Mouse (Mus musculus): ENCODE results near the gene Cpne1. TPM values are rescaled to one million over a fixed set of nuclear protein-coding genes. Genes with fewer than 3 reads are reported as not detected.

Cpne1 gene
- polyA plus RNA-seq (2014; fragmentation: Nextera tagmentation; extraction: Ambion mirVana) = 34.3 and 35.4 TPM in 2 replicates

DNA sequence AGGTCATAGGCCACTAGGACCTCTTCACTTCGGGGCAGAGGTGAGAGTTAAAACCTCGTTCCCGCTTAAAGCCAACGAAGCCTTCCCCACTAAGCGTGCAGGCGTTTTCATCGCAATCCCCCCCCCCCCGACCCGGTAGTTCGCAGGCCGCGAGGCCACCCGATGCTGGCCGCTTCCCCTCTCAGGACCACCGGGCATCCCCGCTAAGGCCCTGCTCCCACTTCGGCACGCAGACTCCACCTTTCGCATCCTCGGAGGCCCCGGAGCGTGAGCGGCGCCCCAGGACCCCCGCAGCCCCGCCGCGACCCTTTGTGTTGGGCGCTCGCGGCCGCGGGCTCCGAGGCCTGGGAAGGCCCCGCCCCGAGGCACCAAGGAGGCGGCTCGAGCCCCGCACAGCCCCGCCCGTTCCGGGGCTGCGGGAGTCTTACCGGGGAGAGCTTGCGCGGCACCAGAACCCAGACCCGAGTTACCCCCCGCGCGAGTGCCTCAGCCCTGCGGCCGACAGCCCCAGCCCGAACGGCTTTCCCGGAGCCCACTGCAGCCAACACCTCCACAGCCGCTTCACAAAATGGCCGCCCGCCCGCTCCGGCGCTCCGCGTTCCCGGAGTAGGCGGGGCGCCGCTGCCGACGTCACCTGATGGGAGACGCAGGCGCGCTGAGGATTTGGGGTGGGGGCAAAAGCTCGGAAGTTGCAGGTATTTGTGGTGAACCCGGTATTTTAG, at the start of gene Cpne1, which contains the start of gene Rbm12:
Gene Cpne1, minus strand, starts transcription at position 608 of the 722 bp plus-strand sequence.
Gene Rbm12, minus strand, starts transcription at position 621 of the 722 bp plus-strand sequence.
- H3K27me3 ChIP-seq (replicated peaks; ENCODE audit: control insufficient read depth, insufficient read depth, low read length) = no peaks in the 10 kb centered on the region
- H3K4me2 ChIP-seq (ENCODE audit: low read depth, low read length) = peak within 1 kb of the TSS; percentile 64
- 0 out of 2 replicates have a peak, but pooled peaks cover 6% of the 10 kb centered on the region for H3K36me3 ChIP-seq (ENCODE audit: control insufficient read depth, insufficient read depth, low read length)
- peak; percentile 95 for DNase-seq (ENCODE audit: low spot score)
- H3K9ac ChIP-seq (ENCODE audit: low read depth, low read length) = peak within 1 kb of the TSS; percentile 98
- peak; percentile 95 for ATAC-seq (ENCODE audit: low read depth)
- H3K27ac ChIP-seq (replicated peaks; ENCODE audit: low read depth, low read length) = peak within 1 kb of the TSS; percentile 94
- WGBS = under 1% methylated on average over 56 of the region's 74 CpGs
- no peaks in the 10 kb centered on the region for H3K9me3 ChIP-seq (ENCODE audit: control insufficient read depth, low read length)
- H3K4me1 ChIP-seq (ENCODE audit: control insufficient read depth, insufficient read depth, low read length) = peaks cover 13% of the 10 kb centered on the region
- H3K4me3 ChIP-seq (ENCODE audit: low read depth, low read length) = peak within 1 kb of the TSS; percentile 89

DNA sequence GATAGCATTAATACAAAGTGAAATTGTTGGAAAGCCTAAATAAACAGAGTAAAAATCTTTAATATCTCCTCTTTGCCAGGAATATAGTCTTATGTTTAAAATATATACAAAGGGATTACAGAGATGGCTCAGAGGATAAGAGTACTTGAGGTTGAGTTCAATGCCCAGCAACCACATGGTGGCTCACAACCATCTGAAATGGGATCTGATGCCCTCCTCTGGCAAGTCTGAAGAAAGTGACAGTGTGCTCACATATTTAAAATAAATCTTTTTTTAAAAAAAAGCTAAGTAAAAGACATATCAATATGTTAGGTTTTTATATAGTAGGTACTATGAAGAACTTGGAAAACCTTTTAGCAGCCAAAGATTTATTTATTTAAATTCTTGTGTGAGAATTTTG, 39.8 kb upstream of the Cpne1 start:
- ATAC-seq (ENCODE audit: low read depth) (no peak), DNase-seq (ENCODE audit: low spot score) (no peak)
- Histone ChIP-seq H3K4me3 (ENCODE audit: low read depth, low read length) (no peak overlapping the region), H3K27ac (replicated peaks; ENCODE audit: low read depth, low read length) (no peak overlapping the region), H3K9ac (ENCODE audit: low read depth, low read length) (no peak overlapping the region), H3K36me3 (ENCODE audit: control insufficient read depth, insufficient read depth, low read length) (peaks cover 87% of the 10 kb centered on the region), H3K4me2 (ENCODE audit: low read depth, low read length) (no peak overlapping the region), H3K4me1 (ENCODE audit: control insufficient read depth, insufficient read depth, low read length) (no peaks in the 10 kb centered on the region), H3K27me3 (replicated peaks; ENCODE audit: control insufficient read depth, insufficient read depth, low read length) (no peaks in the 10 kb centered on the region), H3K9me3 (ENCODE audit: control insufficient read depth, low read length) (no peaks in the 10 kb centered on the region)

DNA sequence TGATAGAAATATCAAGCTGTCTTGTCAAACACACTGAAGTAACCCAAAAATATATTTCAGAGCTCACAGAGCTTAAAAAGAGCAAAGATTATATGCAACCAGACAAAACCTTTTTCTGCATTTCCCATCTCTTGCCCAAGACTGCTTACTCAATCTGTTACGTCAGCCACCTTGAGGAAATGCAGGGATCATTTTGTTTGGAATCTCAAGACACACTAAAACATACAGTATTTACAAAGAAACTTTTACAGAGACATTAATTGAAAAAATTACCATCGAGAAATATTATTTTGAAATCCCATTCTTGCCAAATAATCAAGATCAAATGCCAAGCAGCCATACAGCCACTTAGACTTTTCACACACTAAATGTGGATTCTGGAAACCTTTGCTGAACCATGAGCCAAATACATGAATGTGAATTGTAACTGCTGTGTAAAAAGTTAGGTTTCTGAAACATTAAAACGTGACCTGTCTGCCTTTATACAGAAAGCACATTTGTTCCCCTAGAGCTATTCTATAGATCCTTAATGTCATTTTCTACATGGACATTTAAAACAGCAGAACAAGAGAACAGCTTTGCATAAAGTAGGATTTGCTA, 35.7 kb upstream of the Cpne1 start:
- H3K9me3 ChIP-seq (ENCODE audit: control insufficient read depth, low read length) = no peaks in the 10 kb centered on the region
- H3K27me3 ChIP-seq (replicated peaks; ENCODE audit: control insufficient read depth, insufficient read depth, low read length) = no peaks in the 10 kb centered on the region
- WGBS = 91% methylated on average over 3 of the region's 3 CpGs
- DNase-seq (ENCODE audit: low spot score) (no peak), ATAC-seq (ENCODE audit: low read depth) (no peak)
- peaks cover 4% of the 10 kb centered on the region; the same call in 1 of the 2 replicates for H3K4me1 ChIP-seq (ENCODE audit: control insufficient read depth, insufficient read depth, low read length)
- no peak overlapping the region for H3K27ac ChIP-seq (replicated peaks; ENCODE audit: low read depth, low read length)
- no peak overlapping the region for H3K4me3 ChIP-seq (ENCODE audit: low read depth, low read length)
- H3K36me3 ChIP-seq (ENCODE audit: control insufficient read depth, insufficient read depth, low read length) = peaks cover 59% of the 10 kb centered on the region
- H3K4me2 ChIP-seq (ENCODE audit: low read depth, low read length) = no peak overlapping the region
- no peak overlapping the region for H3K9ac ChIP-seq (ENCODE audit: low read depth, low read length)

DNA sequence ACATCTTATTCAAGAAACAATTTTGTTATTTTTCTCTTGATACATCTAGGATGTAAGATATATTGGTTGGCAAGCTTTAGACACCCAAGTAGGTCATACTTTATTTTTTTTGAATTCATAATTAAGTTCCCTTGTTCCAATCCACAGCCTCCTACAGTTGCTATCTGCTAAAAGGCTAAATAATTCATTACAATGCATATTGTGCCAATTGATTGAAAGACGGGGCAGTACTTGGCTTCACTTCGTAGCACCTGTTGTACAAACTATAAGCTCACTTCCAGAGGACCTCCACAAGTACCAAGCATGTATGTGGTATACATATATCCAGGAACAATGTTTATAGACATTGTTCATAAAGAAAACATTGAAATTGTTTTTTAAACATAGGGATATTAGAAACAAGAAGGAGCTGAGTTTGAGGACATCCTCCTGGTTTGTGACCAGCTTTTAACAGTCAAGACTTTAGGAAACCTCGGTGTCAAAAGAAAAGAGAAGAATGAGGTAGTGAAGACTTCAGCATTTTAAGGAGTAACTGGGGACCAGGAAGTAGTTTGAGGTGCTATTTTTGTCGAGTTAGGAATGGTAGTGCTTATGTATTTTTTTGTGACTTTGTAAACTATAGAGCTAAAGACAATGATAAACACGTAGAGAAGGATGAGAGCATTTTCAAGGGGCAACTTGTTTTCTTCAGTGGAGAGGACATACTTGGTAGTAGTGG, 34.7 kb upstream of the Cpne1 start:
- H3K27me3 ChIP-seq (replicated peaks; ENCODE audit: control insufficient read depth, insufficient read depth, low read length) = no peaks in the 10 kb centered on the region
- ATAC-seq (ENCODE audit: low read depth) = no peak
- peaks cover 4% of the 10 kb centered on the region; the same call in 1 of the 2 replicates for H3K4me1 ChIP-seq (ENCODE audit: control insufficient read depth, insufficient read depth, low read length)
- H3K9me3 ChIP-seq (ENCODE audit: control insufficient read depth, low read length) = no peaks in the 10 kb centered on the region
- 68% methylated on average over 5 of the region's 5 CpGs for WGBS
- H3K9ac ChIP-seq (ENCODE audit: low read depth, low read length) = no peak overlapping the region
- no peak overlapping the region for H3K4me3 ChIP-seq (ENCODE audit: low read depth, low read length)
- no peak for DNase-seq (ENCODE audit: low spot score)
- peaks cover 50% of the 10 kb centered on the region for H3K36me3 ChIP-seq (ENCODE audit: control insufficient read depth, insufficient read depth, low read length)
- H3K4me2 ChIP-seq (ENCODE audit: low read depth, low read length) = no peak overlapping the region
- no peak overlapping the region for H3K27ac ChIP-seq (replicated peaks; ENCODE audit: low read depth, low read length)

DNA sequence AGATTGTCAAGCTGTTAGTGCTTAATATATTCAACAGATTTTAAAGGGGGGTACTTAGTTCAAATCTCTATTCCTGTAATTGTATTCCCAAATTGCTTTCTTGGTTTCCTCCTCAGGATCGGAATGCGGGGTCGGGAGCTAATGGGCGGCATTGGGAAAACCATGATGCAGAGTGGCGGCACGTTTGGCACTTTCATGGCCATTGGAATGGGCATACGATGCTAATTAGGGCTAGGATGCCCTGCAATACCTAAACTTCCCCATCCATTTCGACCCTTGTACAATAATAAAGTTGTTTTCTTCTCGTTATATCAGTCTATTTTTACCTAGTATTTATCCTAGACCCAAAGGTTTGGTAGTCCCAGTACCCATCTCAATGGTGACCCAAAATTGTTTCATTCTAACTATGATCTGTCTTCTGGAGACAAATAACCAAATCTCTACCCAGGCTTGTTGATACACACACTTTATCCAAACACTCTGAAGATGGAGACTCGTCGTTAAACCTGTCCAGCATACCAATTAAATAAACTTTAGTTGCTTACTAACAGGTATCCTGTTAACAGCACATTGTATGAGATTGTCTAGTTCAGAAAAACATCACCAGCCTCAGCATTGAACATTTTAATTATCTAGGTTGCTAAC, 33.8 kb upstream of the Cpne1 start:
- peak overlapping the region; percentile 82 for H3K4me2 ChIP-seq (ENCODE audit: low read depth, low read length)
- peaks cover 4% of the 10 kb centered on the region; the same call in 1 of the 2 replicates for H3K4me1 ChIP-seq (ENCODE audit: control insufficient read depth, insufficient read depth, low read length)
- DNase-seq (ENCODE audit: low spot score) = no peak
- H3K36me3 ChIP-seq (ENCODE audit: control insufficient read depth, insufficient read depth, low read length) = peaks cover 43% of the 10 kb centered on the region
- peak overlapping the region; percentile 85; the same call in 1 of the 2 replicates for H3K4me3 ChIP-seq (ENCODE audit: low read depth, low read length)
- no peaks in the 10 kb centered on the region for H3K9me3 ChIP-seq (ENCODE audit: control insufficient read depth, low read length)
- no peak overlapping the region for H3K27ac ChIP-seq (replicated peaks; ENCODE audit: low read depth, low read length)
- 57% methylated on average over 11 of the region's 11 CpGs for WGBS
- no peak overlapping the region for H3K9ac ChIP-seq (ENCODE audit: low read depth, low read length)
- H3K27me3 ChIP-seq (replicated peaks; ENCODE audit: control insufficient read depth, insufficient read depth, low read length) = no peaks in the 10 kb centered on the region
- ATAC-seq (ENCODE audit: low read depth) = no peak

DNA sequence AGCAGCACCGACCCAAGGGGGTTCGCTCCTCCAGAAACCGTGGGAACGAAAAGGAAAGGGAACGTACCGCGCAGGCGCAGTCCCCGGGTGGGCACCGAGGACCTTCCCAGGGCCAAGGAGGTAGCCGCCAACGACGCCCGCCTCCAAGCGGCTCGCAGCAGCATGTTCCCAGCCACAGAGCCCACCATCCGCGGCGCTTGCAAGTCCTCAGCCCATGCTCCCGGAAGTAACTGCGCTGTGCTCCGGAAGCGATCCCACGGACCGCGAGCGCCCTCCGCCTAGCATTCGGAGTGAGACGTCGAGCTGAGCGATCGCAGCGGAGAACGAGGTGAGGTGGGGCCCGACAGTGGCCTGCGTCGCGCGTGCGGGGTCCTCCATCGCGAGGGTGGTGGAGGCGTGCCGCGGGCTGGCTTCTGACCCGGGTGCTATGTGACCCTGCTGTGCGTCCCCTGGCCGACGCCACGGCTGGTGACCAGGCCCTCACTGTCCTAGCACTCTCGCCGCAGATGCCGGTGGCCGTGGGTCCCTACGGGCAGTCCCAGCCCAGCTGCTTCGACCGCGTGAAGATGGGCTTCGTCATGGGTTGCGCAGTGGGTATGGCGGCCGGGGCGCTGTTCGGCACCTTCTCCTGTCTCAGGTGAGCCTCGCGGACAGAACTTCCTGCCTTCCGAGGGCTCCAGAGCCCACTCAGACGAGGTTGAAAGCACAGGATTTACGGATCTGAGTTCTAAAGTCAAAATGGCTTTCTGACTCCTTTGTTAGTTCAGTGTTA, 32.4 kb upstream of the Cpne1 start, which contains the start of the genes Romo1 and Nfs1:
Gene Romo1, plus strand, starts transcription at position 87 of the 772 bp plus-strand sequence.
Gene Nfs1, minus strand, starts transcription at position 234 of the 772 bp plus-strand sequence.
- Histone ChIP-seq H3K4me3 (ENCODE audit: low read depth, low read length) (peak within 1 kb of the TSS; percentile 85), H3K4me1 (ENCODE audit: control insufficient read depth, insufficient read depth, low read length) (peaks cover 4% of the 10 kb centered on the region; the same call in 1 of the 2 replicates), H3K27ac (replicated peaks; ENCODE audit: low read depth, low read length) (peak within 1 kb of the TSS; percentile 93), H3K9ac (ENCODE audit: low read depth, low read length) (peak within 1 kb of the TSS; percentile 91), H3K4me2 (ENCODE audit: low read depth, low read length) (peak within 1 kb of the TSS; percentile 82), H3K27me3 (replicated peaks; ENCODE audit: control insufficient read depth, insufficient read depth, low read length) (no peaks in the 10 kb centered on the region), H3K9me3 (ENCODE audit: control insufficient read depth, low read length) (no peaks in the 10 kb centered on the region), H3K36me3 (ENCODE audit: control insufficient read depth, insufficient read depth, low read length) (peaks cover 31% of the 10 kb centered on the region)
- 0% methylated on average over 34 of the region's 70 CpGs for WGBS
- ATAC-seq (ENCODE audit: low read depth) = peak; percentile 98
- DNase-seq (ENCODE audit: low spot score) = peak; percentile 98

DNA sequence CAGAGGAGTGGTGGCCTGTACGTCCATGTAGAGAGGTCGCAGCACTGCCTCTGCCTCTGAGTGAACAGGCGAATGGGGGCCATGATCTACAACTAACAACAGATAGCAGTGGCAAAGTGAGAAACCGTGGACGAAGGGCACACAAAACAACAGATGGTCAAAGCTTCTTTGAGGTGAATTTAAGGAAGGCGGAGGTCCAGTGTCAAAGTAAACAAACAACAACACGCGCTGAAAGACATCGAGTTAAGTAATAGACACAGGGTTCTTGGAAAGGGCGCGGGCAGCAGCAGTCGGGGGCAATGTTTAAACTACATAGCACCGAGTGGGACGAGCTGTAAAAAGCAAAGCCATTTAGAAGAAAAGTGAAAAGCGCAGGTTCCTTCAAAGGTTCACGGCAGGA, 31.6 kb upstream of the Cpne1 start:
- ATAC-seq (ENCODE audit: low read depth) = no peak
- H3K9me3 ChIP-seq (ENCODE audit: control insufficient read depth, low read length) = no peaks in the 10 kb centered on the region
- no peaks in the 10 kb centered on the region for H3K27me3 ChIP-seq (replicated peaks; ENCODE audit: control insufficient read depth, insufficient read depth, low read length)
- peaks cover 4% of the 10 kb centered on the region; the same call in 1 of the 2 replicates for H3K4me1 ChIP-seq (ENCODE audit: control insufficient read depth, insufficient read depth, low read length)
- 1% methylated on average over 16 of the region's 16 CpGs for WGBS
- peak overlapping the region; percentile 91 for H3K9ac ChIP-seq (ENCODE audit: low read depth, low read length)
- H3K4me3 ChIP-seq (ENCODE audit: low read depth, low read length) = peak overlapping the region; percentile 85
- H3K4me2 ChIP-seq (ENCODE audit: low read depth, low read length) = peak overlapping the region; percentile 82
- H3K36me3 ChIP-seq (ENCODE audit: control insufficient read depth, insufficient read depth, low read length) = peaks cover 23% of the 10 kb centered on the region
- peak overlapping the region; percentile 93 for H3K27ac ChIP-seq (replicated peaks; ENCODE audit: low read depth, low read length)
- DNase-seq (ENCODE audit: low spot score) = no peak
